ENCODE assay signal across 9 mouse cellular contexts in the genomic region with DNA sequence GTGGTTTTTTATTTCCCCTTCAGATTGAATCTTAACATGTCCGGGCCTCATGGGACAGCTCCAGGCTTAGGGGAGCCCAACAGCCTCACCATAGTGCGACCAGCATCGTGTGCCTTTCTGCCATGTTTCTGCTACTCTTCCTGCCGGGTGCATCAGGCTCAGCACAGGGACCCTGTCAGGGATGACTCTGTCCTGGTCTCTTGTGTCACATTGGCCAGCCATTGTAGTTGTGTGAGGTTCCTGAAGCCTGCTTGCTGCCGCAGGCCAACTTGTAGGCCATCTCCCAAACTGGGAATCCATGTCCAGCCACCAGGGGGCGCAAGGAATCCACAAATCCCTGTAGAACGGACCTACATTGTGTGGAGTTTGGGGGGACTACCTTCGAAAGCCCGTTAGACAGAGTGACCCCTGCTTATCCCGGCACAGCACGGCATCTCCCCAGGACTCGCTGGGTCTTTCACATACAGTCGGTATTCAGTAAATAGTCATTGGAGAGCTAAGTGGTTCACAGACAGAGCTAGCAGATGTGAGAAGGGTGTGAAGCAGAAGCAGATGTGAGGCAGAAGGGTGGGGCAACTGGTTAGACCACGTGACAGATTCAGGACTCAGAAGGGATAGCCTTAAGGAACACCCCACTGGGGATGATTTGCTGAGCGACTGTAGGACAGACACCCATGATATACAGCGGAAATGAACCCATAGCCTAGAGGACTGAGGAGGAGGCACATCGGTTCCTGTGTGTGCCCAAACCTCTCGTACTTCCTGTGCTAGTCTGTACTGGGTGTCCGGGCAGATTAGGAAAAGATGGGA. TPM values are rescaled to one million over a fixed set of nuclear protein-coding genes. Genes with fewer than 3 reads are reported as not detected.
A peak's percentile ranks its signal among the peaks of the same experiment; 100 is the strongest.
DNase-seq lines count a peak whose midpoint lies in the region; TF ChIP-seq lines count a peak whose summit lies in the region.
"Had no signal": no experiment of that assay in that cellular context is flagged by ENCODE, and none has a peak within 500 bp of the region (broad histone marks: within the 10 kb centered on the region; RNA-seq: fewer than 3 reads in every experiment).

No protein-coding gene starts in this region.

- TF ChIP-seq EP300 in CH12.LX (IDR thresholded peaks at IDR 0.05; ENCODE audit: low read length): no peak

- no peak overlapping the region for H3K27ac ChIP-seq in CH12.LX (ENCODE audit: insufficient read depth, low read depth)
- H3K27ac ChIP-seq in olfactory bulb, adult 2 months (ENCODE audit: insufficient read depth, low read depth, low read length): no peak overlapping the region

- H3K36me3 ChIP-seq in CH12.LX (replicated peaks in 1 of 2; ENCODE audit: control insufficient read depth in 1 of 2, insufficient read depth in 1 of 2, low read length in 1 of 2): peaks cover 13% of the 10 kb centered on the region in 2 experiments
- peaks cover 25% of the 10 kb centered on the region for H3K36me3 ChIP-seq in erythroblast, embryonic 14.5 days (ENCODE audit: control insufficient read depth)

- no peak overlapping the region for H3K9ac ChIP-seq in CH12.LX (ENCODE audit: insufficient read depth, low read depth)

- peak; percentile 87 for TF ChIP-seq CTCF in CH12.LX (conservative IDR thresholded peaks at IDR 0.05 in 1 of 2, IDR thresholded peaks at IDR 0.05 in 1 of 2; ENCODE audit: low read depth in 2 of 2, low read length in 2 of 2)
- peak; percentile 95 for TF ChIP-seq CTCF in brain, embryonic 14.5 days (IDR thresholded peaks at IDR 0.05; ENCODE audit: borderline replicate concordance, extremely low read depth, insufficient read depth, insufficient read length)
- peak; percentile 90 for TF ChIP-seq CTCF in lung, adult 2 months (IDR thresholded peaks at IDR 0.05; ENCODE audit: insufficient read depth, low read length)
- peak; percentile 74 for TF ChIP-seq CTCF in olfactory bulb, adult 2 months (IDR thresholded peaks at IDR 0.05; ENCODE audit: insufficient read depth, low read depth, low read length)

- peaks cover 9 to 19% of the 10 kb centered on the region in 2 experiments; a peak in 3 of 4 replicates for H3K4me1 ChIP-seq in CH12.LX (ENCODE audit: control insufficient read depth in 1 of 2, insufficient read depth in 2 of 2)
- H3K4me1 ChIP-seq in erythroblast, embryonic 14.5 days (ENCODE audit: control insufficient read depth): peaks cover 74% of the 10 kb centered on the region
- peaks cover 22% of the 10 kb centered on the region for H3K4me1 ChIP-seq in lung, adult 2 months (ENCODE audit: control insufficient read depth, insufficient read depth, low read length)
- H3K4me1 ChIP-seq in olfactory bulb, adult 2 months (ENCODE audit: control insufficient read depth, insufficient read depth, low read length): peaks cover 32% of the 10 kb centered on the region

- peak; percentile 62 for TF ChIP-seq RAD21 in CH12.LX (IDR thresholded peaks at IDR 0.05; ENCODE audit: low read depth, low read length)

- peaks cover 19% of the 10 kb centered on the region for H3K9me3 ChIP-seq in CH12.LX (replicated peaks; ENCODE audit: low read length)
- peaks cover 25% of the 10 kb centered on the region for H3K9me3 ChIP-seq in erythroblast, embryonic 14.5 days (ENCODE audit: control insufficient read depth, low read length)

- intact Hi-C loops in heart, postnatal 10 days (cut with DNase I): loop anchor here (1.0 to 10.0 kb wide), 2 partner anchors 34 to 165 kb away; a partner anchor contains a TSS

- no peak overlapping the region for H3K4me3 ChIP-seq in CH12.LX (replicated peaks in 1 of 3; ENCODE audit: low read depth in 2 of 3, low read length in 2 of 3, poor library complexity in 1 of 3)
- peak overlapping the region; percentile 40 for H3K4me3 ChIP-seq in erythroblast, embryonic 14.5 days (replicated peaks)
- H3K4me3 ChIP-seq in lung, adult 2 months (replicated peaks; ENCODE audit: extremely low read depth, low read depth, low read length): no peak overlapping the region
- H3K4me3 ChIP-seq in olfactory bulb, adult 2 months (ENCODE audit: insufficient read depth, low read depth, low read length): no peak overlapping the region

- H3K79me2 ChIP-seq in CH12.LX (replicated peaks; ENCODE audit: control insufficient read depth, extremely low read depth, insufficient read depth, poor library complexity, severe bottlenecking): no peaks in the 10 kb centered on the region

- H3K27me3 ChIP-seq in CH12.LX (replicated peaks): peaks cover 20% of the 10 kb centered on the region
- H3K27me3 ChIP-seq in erythroblast, embryonic 14.5 days (ENCODE audit: control insufficient read depth): peaks cover 35% of the 10 kb centered on the region

- DNase-seq in CH12.LX (ENCODE audit: extremely low read depth): peak; percentile 76
- peak; percentile 88 for DNase-seq in brain, embryonic 14.5 days (ENCODE audit: low read depth)
- peak; percentile 88 to 94 for DNase-seq in heart, postnatal 10 days
- peak; percentile 93 for DNase-seq in kidney, postnatal 4 days
- peak; percentile 87 for DNase-seq in lung, adult 2 months
- peak; percentile 59 to 85 for DNase-seq in thymus, postnatal 10 days (ENCODE audit: low spot score in 2 of 2)

- in situ Hi-C loops in CH12.LX (cut with MboI; ENCODE audit: low pct_ligation_motif_present, low pct_unique_long_range_greater_than_20kb, low sequenced_read_pairs): no loop called here

- no peak for TF ChIP-seq POLR2A in CH12.LX (IDR thresholded peaks at IDR 0.05; ENCODE audit: low read depth, low read length)
- TF ChIP-seq POLR2A in brain, embryonic 14.5 days (IDR thresholded peaks at IDR 0.05; ENCODE audit: borderline replicate concordance, extremely low read depth, insufficient read depth, insufficient read length, poor library complexity, severe bottlenecking): no peak
- no peak; the same call in 1 of the 2 replicates for TF ChIP-seq POLR2A in lung, adult 2 months (IDR thresholded peaks at IDR 0.05; ENCODE audit: borderline replicate concordance, extremely low read depth, low read depth, low read length)
- no peak for TF ChIP-seq POLR2A in olfactory bulb, adult 2 months (IDR thresholded peaks at IDR 0.05; ENCODE audit: insufficient read depth, low read depth, low read length)

- WGBS in lung, adult 2 months: 20% methylated on average over 19 of the region's 19 CpGs
- 25% methylated on average over 19 of the region's 19 CpGs for WGBS in olfactory bulb, adult 2 months

- dilution Hi-C loops in CH12.LX (cut with MboI; ENCODE audit: extremely low pct_ligation_motif_present, extremely low pct_unique_long_range_greater_than_20kb, low sequenced_read_pairs): no loop called here

- no peak overlapping the region for H3K4me2 ChIP-seq in CH12.LX (ENCODE audit: insufficient read depth, low read depth, poor library complexity, severe bottlenecking)

TF ChIP-seq in CH12.LX, 34 proteins besides CTCF, POLR2A, EP300 and RAD21 (continues in another document):
- TF ChIP-seq ZNF384 (IDR thresholded peaks at IDR 0.05; ENCODE audit: low read depth, low read length) (no peak), NELFE (IDR thresholded peaks at IDR 0.05; ENCODE audit: low read depth, low read length) (no peak), MAZ (IDR thresholded peaks at IDR 0.05; ENCODE audit: low read depth, low read length) (no peak), MXI1 (IDR thresholded peaks at IDR 0.05; ENCODE audit: low read depth, low read length) (no peak), NRF1 (IDR thresholded peaks at IDR 0.05; ENCODE audit: low read depth, low read length) (no peak), ETS1 (conservative IDR thresholded peaks at IDR 0.05; ENCODE audit: low read depth, low read length) (no peak)

RNA-seq across cellular contexts. Expression of a gene that starts 8.1 kb away (rescaled TPM):
- total RNA-seq in CH12.LX (2012; rRNA removed): 0.38 and 0.55 TPM in 2 replicates
- total RNA-seq in CH12.LX (2014; rRNA removed): 0.16 and 0.27 TPM in 2 replicates
- polyA plus RNA-seq in CH12.LX (2012; ENCODE audit: insufficient read length, low read depth): 0.07 and 0.16 TPM in 2 replicates
- 1.4 and 1.5 TPM in 2 replicates for polyA plus RNA-seq in brain, embryonic 14.5 days (2012; rRNA removed)
- polyA plus RNA-seq in erythroblast, embryonic 14.5 days (2012): 2.2 and 2.6 TPM in 2 replicates
- 10 to 100 TPM; 36.9 to 42.9 TPM for total RNA-seq in heart, postnatal 10 days (2021)
- 87.6 and 89.2 TPM in 2 replicates for polyA plus RNA-seq in lung, adult 2 months (2012; rRNA removed)
- polyA plus RNA-seq in olfactory bulb, adult 2 months (2012; ENCODE audit: insufficient read depth, insufficient read length, low replicate concordance, missing spikeins): not detected in 2 replicates

RNA-seq across cellular contexts. Expression of a gene that starts 10.4 kb away (rescaled TPM):
- total RNA-seq in CH12.LX (2012; rRNA removed) (1.7 and 5.0 TPM in 2 replicates), CH12.LX (2014; rRNA removed) (0.20 and 0.48 TPM in 2 replicates)
- 5.2 and 7.5 TPM in 2 replicates for polyA plus RNA-seq in CH12.LX (2012; ENCODE audit: insufficient read length, low read depth)
- 1.7 and 4.6 TPM in 2 replicates for polyA plus RNA-seq in brain, embryonic 14.5 days (2012; rRNA removed)
- polyA plus RNA-seq in erythroblast, embryonic 14.5 days (2012): 18.8 and 21.4 TPM in 2 replicates
- 1 to 10 TPM; 2.2 to 2.4 TPM for total RNA-seq in heart, postnatal 10 days (2021)
- polyA plus RNA-seq in lung, adult 2 months (2012; rRNA removed): 23.7 and 26.8 TPM in 2 replicates
- not detected in 2 replicates for polyA plus RNA-seq in olfactory bulb, adult 2 months (2012; ENCODE audit: insufficient read depth, insufficient read length, low replicate concordance, missing spikeins)

RNA-seq across cellular contexts. Expression of a gene that starts 10.8 kb away (rescaled TPM):
- total RNA-seq in CH12.LX (2012; rRNA removed) (1.1 and 1.3 TPM in 2 replicates), CH12.LX (2014; rRNA removed) (not detected in 2 replicates)
- 0.46 TPM in 1 of 2 replicates, not detected in the other for polyA plus RNA-seq in CH12.LX (2012; ENCODE audit: insufficient read length, low read depth)
- 4.5 and 6.0 TPM in 2 replicates for polyA plus RNA-seq in brain, embryonic 14.5 days (2012; rRNA removed)
- 0.55 and 0.65 TPM in 2 replicates for polyA plus RNA-seq in erythroblast, embryonic 14.5 days (2012)
- total RNA-seq in heart, postnatal 10 days (2021): 1 to 10 TPM; 1.7 to 1.8 TPM
- polyA plus RNA-seq in lung, adult 2 months (2012; rRNA removed): 9.8 and 10.4 TPM in 2 replicates
- not detected in 2 replicates for polyA plus RNA-seq in olfactory bulb, adult 2 months (2012; ENCODE audit: insufficient read depth, insufficient read length, low replicate concordance, missing spikeins)

RNA-seq across cellular contexts. Expression of a gene that starts 16.1 kb away (rescaled TPM):
- total RNA-seq in CH12.LX (2012; rRNA removed) (not detected in 2 replicates), CH12.LX (2014; rRNA removed) (not detected in 2 replicates)
- not detected in 2 replicates for polyA plus RNA-seq in CH12.LX (2012; ENCODE audit: insufficient read length, low read depth)
- polyA plus RNA-seq in brain, embryonic 14.5 days (2012; rRNA removed): 3.9 and 4.7 TPM in 2 replicates
- not detected in 2 replicates for polyA plus RNA-seq in erythroblast, embryonic 14.5 days (2012)
- under 1 TPM in 1 of 2 experiments, not detected in 1; 0.25 TPM for total RNA-seq in heart, postnatal 10 days (2021)
- 5.5 and 6.0 TPM in 2 replicates for polyA plus RNA-seq in lung, adult 2 months (2012; rRNA removed)
- not detected in 2 replicates for polyA plus RNA-seq in olfactory bulb, adult 2 months (2012; ENCODE audit: insufficient read depth, insufficient read length, low replicate concordance, missing spikeins)
- polyA plus RNA-seq: heart, embryonic 14.5 days had no signal

RNA-seq across cellular contexts. Expression of a gene that starts 19.8 kb away (rescaled TPM):
- total RNA-seq in CH12.LX (2012; rRNA removed): 46.8 and 59.7 TPM in 2 replicates
- 35.6 and 37.5 TPM in 2 replicates for total RNA-seq in CH12.LX (2014; rRNA removed)
- 34.6 and 38.9 TPM in 2 replicates for polyA plus RNA-seq in CH12.LX (2012; ENCODE audit: insufficient read length, low read depth)
- 22.5 and 32.9 TPM in 2 replicates for polyA plus RNA-seq in brain, embryonic 14.5 days (2012; rRNA removed)
- 10.6 and 12.9 TPM in 2 replicates for polyA plus RNA-seq in erythroblast, embryonic 14.5 days (2012)
- 10 to 100 TPM; 15.3 to 17.9 TPM for total RNA-seq in heart, postnatal 10 days (2021)
- 58.4 and 62.4 TPM in 2 replicates for polyA plus RNA-seq in lung, adult 2 months (2012; rRNA removed)
- not detected in 2 replicates for polyA plus RNA-seq in olfactory bulb, adult 2 months (2012; ENCODE audit: insufficient read depth, insufficient read length, low replicate concordance, missing spikeins)

Comparison
In these comparisons a context has a peak if more than half of its experiments do, and no peak if none do; other contexts are left out.
1. RNA of a gene that starts 8.1 kb away (polyA plus RNA-seq): 87.6 to 89.2 TPM in lung, adult 2 months; 2.2 to 2.6 TPM in erythroblast, embryonic 14.5 days, 1.4 to 1.5 TPM in brain, embryonic 14.5 days, 0.07 to 0.16 TPM in CH12.LX and not detected in olfactory bulb, adult 2 months; every median in the first group is over 10 times any median in the second.
2. Peak in every context shown above with its lines, with median percentiles within 50 percentile points of each other: DNase-seq and CTCF ChIP-seq.